Comparison of ENCODE assay signal across 24 mouse cellular contexts in genomic region chr1:34811035-34811434, GRCm38 (mm10). TPM values are rescaled to one million over a fixed set of nuclear protein-coding genes. Genes with fewer than 3 reads are reported as not detected.
A peak's percentile ranks its signal among the peaks of the same experiment; 100 is the strongest.
DNase-seq lines count a peak whose midpoint lies in the region; ATAC-seq and TF ChIP-seq lines count a peak whose summit lies in the region.
"Had no signal": no experiment of that assay in that cellular context is flagged by ENCODE, and none has a peak within 500 bp of the region (broad histone marks: within the 10 kb centered on the region; RNA-seq: fewer than 3 reads in every experiment).

No protein-coding gene starts in this region.

- no peak for TF ChIP-seq EP300 in heart, postnatal 0 days (IDR thresholded peaks at IDR 0.05; ENCODE audit: low read depth)

- H3K27ac ChIP-seq in heart, postnatal 0 days (ENCODE audit: low read depth) = no peak overlapping the region
- H3K27ac ChIP-seq in layer of hippocampus, adult 2 months = peak overlapping the region; percentile 75
- H3K27ac ChIP-seq in neural tube, embryonic 15.5 days (replicated peaks) = peak overlapping the region; percentile 34
- H3K27ac ChIP-seq: forebrain, embryonic 13.5 days; heart, embryonic 10.5 days; heart, embryonic 15.5 days; limb, embryonic 13.5 days; lung, embryonic 15.5 days; midbrain, embryonic 10.5 days; stomach, postnatal 0 days had no signal

- DNase-seq in adrenal gland, postnatal 14 days = peak; percentile 42
- DNase-seq in adrenal gland, adult 8-10 months = no peak
- no peak for DNase-seq in heart, postnatal 0 days (ENCODE audit: low spot score)
- no peak for DNase-seq in heart, postnatal 10 days
- DNase-seq in layer of hippocampus, adult 2 months (ENCODE audit: low spot score in 2 of 2) = no peak
- DNase-seq in layer of hippocampus, adult 9-10 months (ENCODE audit: low spot score) = no peak
- DNase-seq: adrenal gland, postnatal 36 days; gastrocnemius, postnatal 25 days; heart, postnatal 4 days; kidney, adult 9 months; kidney, postnatal 25 days; right cerebral cortex, postnatal 4 days; thymus, adult 18-20 months; thymus, postnatal 25 days had no signal

- peak; percentile 31; the same call in 1 of the 2 replicates for ATAC-seq in heart, postnatal 0 days (ENCODE audit: insufficient read depth, low read depth)
- no peak for ATAC-seq in neural tube, embryonic 15.5 days (ENCODE audit: low FRiP score)
- ATAC-seq: intestine, postnatal 0 days had no signal

- H3K9me3 ChIP-seq in heart, postnatal 0 days (replicated peaks; ENCODE audit: control insufficient read depth, low read length) = no peaks in the 10 kb centered on the region
- no peaks in the 10 kb centered on the region for H3K9me3 ChIP-seq in neural tube, embryonic 15.5 days (replicated peaks)
- H3K9me3 ChIP-seq: forebrain, embryonic 13.5 days; heart, embryonic 10.5 days; heart, embryonic 15.5 days; limb, embryonic 13.5 days; lung, embryonic 15.5 days; midbrain, embryonic 10.5 days had no signal

- WGBS in heart, postnatal 0 days = 57% methylated on average over 6 of the region's 6 CpGs
- WGBS in neural tube, embryonic 15.5 days = 82% methylated on average over 6 of the region's 6 CpGs

- H3K36me3 ChIP-seq in heart, postnatal 0 days (replicated peaks; ENCODE audit: control insufficient read depth, insufficient read depth, low read length) = peaks cover 48% of the 10 kb centered on the region
- H3K36me3 ChIP-seq in neural tube, embryonic 15.5 days = peaks cover 83% of the 10 kb centered on the region

- no peak for TF ChIP-seq CTCF in heart, postnatal 0 days (IDR thresholded peaks at IDR 0.05; ENCODE audit: low read depth)
- TF ChIP-seq CTCF in layer of hippocampus, adult 2 months (conservative IDR thresholded peaks at IDR 0.05) = no peak

- no peak overlapping the region for H3K4me2 ChIP-seq in heart, postnatal 0 days (ENCODE audit: low read depth, low read length)
- H3K4me2 ChIP-seq in neural tube, embryonic 15.5 days = no peak overlapping the region
- H3K4me2 ChIP-seq: forebrain, embryonic 13.5 days; heart, embryonic 15.5 days; limb, embryonic 13.5 days; liver, embryonic 11.5 days; lung, embryonic 15.5 days had no signal

- no peaks in the 10 kb centered on the region for H3K4me1 ChIP-seq in heart, postnatal 0 days (ENCODE audit: control insufficient read depth, insufficient read depth)
- peaks cover 12% of the 10 kb centered on the region; the same call in 1 of the 2 replicates for H3K4me1 ChIP-seq in neural tube, embryonic 15.5 days

- H3K4me3 ChIP-seq in heart, postnatal 0 days (ENCODE audit: low read depth, low read length) = no peak overlapping the region
- H3K4me3 ChIP-seq in layer of hippocampus, adult 2 months = no peak overlapping the region
- no peak overlapping the region for H3K4me3 ChIP-seq in neural tube, embryonic 15.5 days (replicated peaks)
- H3K4me3 ChIP-seq: forebrain, embryonic 13.5 days; heart, embryonic 10.5 days; heart, embryonic 15.5 days; limb, embryonic 13.5 days; lung, embryonic 15.5 days; midbrain, embryonic 10.5 days had no signal

- no peak overlapping the region for H3K9ac ChIP-seq in heart, postnatal 0 days (replicated peaks; ENCODE audit: low read depth, low read length)
- no peak overlapping the region for H3K9ac ChIP-seq in neural tube, embryonic 15.5 days (replicated peaks)
- H3K9ac ChIP-seq: forebrain, embryonic 13.5 days; heart, embryonic 15.5 days; limb, embryonic 13.5 days; lung, embryonic 15.5 days had no signal

- H3K27me3 ChIP-seq in heart, postnatal 0 days (ENCODE audit: control insufficient read depth, insufficient read depth, low read length) = 0 out of 2 replicates have a peak, but pooled peaks cover 2% of the 10 kb centered on the region
- H3K27me3 ChIP-seq in neural tube, embryonic 15.5 days (replicated peaks) = no peaks in the 10 kb centered on the region
- H3K27me3 ChIP-seq: forebrain, embryonic 13.5 days; heart, embryonic 15.5 days; lung, embryonic 15.5 days had no signal

- intact Hi-C loops in heart, postnatal 10 days (cut with DNase I) = no loop called here

RNA-seq across cellular contexts. Expression of gene Fam168b, which starts 31.8 kb away (rescaled TPM):
- 131 and 133 TPM in 2 replicates for total RNA-seq in adrenal gland, postnatal 14 days (2021)
- total RNA-seq in adrenal gland, adult 8-10 months (2022) = 100 to 1,000 TPM; 117 to 144 (median 125) TPM
- 83.3 and 96.0 TPM in 2 replicates for total RNA-seq in heart, postnatal 0 days (2014; rRNA removed; ENCODE audit: low replicate concordance)
- polyA plus RNA-seq in heart, postnatal 0 days (2015; fragmentation: Nextera tagmentation; extraction: Ambion mirVana) = 18.9 and 21.5 TPM in 2 replicates
- total RNA-seq in heart, postnatal 10 days (2021) = 10 to 100 TPM; 72.6 to 78.1 TPM
- 100 to 1,000 TPM; 223 to 226 TPM for total RNA-seq in layer of hippocampus, adult 2 months (2021)
- 107 and 119 TPM in 2 replicates for polyA plus RNA-seq in neural tube, embryonic 15.5 days (2015; fragmentation: Nextera tagmentation; extraction: Ambion mirVana)

RNA-seq across cellular contexts. Expression of gene Plekhb2, which starts 38.7 kb away (rescaled TPM):
- 84.8 and 96.7 TPM in 2 replicates for total RNA-seq in adrenal gland, postnatal 14 days (2021)
- 100 to 1,000 TPM; 196 to 281 (median 226) TPM for total RNA-seq in adrenal gland, adult 8-10 months (2022)
- total RNA-seq in heart, postnatal 0 days (2014; rRNA removed; ENCODE audit: low replicate concordance) = 78.5 and 79.3 TPM in 2 replicates
- 65.4 and 67.2 TPM in 2 replicates for polyA plus RNA-seq in heart, postnatal 0 days (2015; fragmentation: Nextera tagmentation; extraction: Ambion mirVana)
- 10 to 100 TPM; 66.9 to 72.3 TPM for total RNA-seq in heart, postnatal 10 days (2021)
- total RNA-seq in layer of hippocampus, adult 2 months (2021) = 100 to 1,000 TPM; 189 to 208 TPM
- polyA plus RNA-seq in neural tube, embryonic 15.5 days (2015; fragmentation: Nextera tagmentation; extraction: Ambion mirVana) = 81.7 and 84.0 TPM in 2 replicates
